Mouse (Mus musculus) thymus, postnatal 36 days (tissue): ENCODE measurements around the gene Arid5b.

ENCODE experiments used
- DNase-seq, 2 experiments: peaks; one replicate each; pipeline ENCODE4 v3.0.0; 2022; ENCODE audit warnings: mixed read lengths in 2 of 2

The Arid5b gene

DNA sequence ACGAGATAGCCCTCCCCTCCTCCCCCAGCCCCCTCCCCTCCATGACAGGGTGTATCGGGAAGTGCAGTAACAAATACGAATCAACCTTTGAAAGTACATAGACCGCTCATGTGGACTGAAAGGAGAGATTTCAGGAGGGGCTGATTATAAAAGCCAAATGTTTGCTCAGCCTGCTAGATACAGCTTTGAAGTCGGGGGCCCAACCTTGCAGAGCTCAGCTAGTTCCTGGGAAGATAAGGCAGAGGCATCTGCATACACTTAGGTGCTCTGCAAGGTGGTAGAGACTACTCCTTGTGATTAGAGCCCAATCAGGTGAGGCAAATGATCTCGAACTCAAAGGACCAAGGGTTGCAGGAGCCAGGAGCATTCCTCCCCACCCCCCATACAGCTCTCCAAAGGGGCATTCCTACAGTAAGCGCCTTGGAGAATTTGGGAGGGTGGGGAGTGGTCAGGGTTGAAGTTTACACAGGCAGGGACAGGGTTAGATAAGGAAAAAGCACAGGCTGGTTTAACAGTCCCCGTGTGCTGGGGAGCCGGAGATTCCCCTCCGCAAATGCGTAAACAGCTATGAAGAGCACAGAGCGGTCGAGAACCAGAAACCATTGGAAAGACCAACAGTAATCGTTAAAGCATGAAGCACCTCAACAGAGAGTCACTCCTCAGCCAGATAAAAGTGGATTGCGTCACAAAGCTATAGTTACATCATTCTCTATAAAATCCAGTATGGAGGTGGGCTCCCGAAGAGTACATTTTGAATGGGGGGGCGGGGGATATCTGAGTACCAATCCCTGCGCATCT, 47.0 kb downstream of the Arid5b start:
- DNase-seq: no peak

DNA sequence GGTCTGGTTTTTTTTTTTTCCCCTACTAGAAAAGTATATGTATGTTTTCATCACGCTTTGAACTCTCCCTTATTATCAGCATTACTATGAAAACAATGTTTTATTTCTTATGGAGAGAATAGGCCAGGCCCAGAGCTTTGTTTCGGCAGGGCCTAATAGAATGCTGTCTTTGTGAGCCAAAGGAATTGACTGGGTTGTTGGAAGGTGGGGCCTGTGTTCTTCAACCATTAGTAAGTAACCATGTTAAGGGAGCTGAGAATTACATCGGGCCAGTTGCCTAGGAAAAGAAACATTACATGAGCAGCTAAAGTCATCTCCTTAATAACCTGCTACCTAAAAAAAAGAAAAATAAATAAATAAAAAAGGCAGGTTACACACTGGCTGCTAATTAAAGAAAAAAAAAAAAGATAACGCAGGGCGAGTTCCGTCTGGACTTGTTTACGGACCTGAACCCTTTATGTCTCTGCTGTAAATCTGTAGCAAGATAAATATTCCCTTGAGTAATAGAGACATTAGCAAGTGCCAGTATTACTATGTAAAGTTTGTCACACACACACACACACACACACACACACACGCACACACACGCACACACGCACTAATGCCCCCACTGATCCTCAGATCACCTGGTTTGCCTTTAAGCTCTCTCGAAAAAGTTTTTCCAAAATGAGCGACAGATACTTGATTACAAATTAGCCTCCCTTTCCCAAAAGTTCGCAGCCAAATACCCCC, 47.7 kb downstream of the Arid5b start:
- DNase-seq: no peak

DNA sequence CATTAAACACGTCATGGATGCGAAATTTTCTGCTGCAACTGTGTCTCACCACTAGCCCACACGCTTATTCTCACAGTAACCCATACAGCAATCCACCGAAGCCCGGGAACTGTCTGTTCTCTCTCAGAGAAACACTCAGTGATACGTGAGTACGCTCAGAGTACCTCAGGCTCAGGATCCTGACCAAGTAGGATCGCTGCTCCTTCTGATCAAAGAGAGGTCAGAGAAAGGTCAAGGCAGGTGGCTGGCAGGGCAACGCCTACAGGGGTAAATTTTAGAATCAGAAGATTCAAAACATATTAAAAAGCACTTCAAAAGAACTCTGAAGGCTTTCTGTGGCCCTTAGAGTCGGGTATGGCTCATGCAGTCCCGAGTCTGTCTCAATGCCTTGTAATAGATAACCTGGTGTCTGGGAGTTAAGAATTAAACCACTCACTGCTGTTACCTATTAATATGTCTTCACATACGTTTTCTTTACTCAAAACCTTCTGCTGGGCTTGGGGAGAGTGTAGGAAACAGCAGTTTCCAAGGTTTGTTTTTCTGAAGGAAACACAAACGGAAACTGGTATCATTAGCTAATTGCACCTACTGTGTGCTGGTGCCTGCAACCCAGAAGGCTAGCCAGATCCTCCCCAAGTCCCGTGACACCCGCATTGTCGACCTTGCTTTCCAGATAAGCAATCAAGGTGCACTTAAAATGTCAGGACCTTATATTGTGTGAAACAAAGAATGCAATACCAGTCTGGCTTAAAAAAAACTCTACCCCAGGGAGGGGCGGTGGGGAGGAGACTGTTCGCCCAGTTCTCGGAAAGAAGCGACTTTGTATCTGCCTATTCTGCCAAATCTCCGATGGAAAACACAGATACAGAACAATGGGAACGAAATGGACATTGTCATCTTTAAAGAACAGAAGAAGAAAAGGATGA, 48.6 kb downstream of the Arid5b start:
- DNase-seq: no peak

DNA sequence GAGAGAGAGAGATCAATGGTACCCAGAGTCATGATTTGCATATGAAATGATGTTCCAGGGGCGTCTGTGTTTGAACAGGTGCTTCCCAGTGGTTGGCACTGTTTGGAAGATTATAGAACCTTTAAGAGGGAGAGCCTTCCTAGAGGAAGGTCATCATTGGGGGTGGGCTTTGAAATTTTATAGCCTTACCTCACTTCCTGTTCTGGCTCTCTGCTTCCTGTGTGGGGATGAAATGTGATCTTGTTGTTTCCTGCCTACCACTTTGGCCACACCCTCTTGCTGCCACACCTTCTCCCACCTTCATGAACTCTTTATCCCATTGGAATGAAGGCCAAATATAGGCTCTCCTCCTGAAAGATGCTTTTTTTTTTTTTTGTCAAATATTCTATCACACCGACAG, 55.9 kb downstream of the Arid5b start:
- no peak for DNase-seq

DNA sequence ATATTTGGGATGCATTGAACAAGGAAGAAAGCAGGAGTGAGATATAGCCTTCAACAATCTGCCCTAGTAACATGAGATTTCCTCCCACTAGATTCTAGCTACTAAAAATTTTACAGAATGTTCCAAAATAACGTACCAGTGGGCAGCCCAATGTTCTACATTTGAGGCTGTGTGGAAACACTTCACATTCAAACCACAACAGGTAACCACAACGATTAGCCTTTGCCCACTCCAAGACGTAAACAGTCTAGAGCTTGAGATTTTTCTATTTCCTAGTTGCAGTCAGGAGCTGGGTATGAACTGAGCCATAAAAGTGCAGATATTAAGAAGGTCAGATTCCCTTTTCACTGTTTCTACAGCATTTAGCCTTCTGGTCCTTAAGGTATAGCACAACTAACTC, 56.5 kb downstream of the Arid5b start:
- DNase-seq: no peak

DNA sequence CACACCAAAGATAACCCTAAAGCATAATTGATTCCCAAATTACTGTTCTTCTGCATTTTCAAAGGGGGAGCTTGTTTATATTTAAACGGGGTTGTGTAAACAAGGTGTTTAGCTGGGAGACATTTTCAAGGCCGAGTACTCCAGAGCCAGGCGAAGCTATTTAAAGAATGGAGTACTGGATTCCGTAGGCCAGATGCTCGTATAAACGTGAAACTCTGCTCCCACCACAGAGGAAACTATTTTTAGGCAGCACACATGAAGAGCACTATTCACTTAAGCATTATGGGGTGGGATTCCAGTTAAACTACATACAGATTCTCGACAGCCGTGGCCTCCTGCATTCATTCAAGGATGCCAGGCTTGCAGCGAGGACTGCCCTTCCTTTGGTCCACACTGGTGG, 59.2 kb downstream of the Arid5b start:
- no peak for DNase-seq

DNA sequence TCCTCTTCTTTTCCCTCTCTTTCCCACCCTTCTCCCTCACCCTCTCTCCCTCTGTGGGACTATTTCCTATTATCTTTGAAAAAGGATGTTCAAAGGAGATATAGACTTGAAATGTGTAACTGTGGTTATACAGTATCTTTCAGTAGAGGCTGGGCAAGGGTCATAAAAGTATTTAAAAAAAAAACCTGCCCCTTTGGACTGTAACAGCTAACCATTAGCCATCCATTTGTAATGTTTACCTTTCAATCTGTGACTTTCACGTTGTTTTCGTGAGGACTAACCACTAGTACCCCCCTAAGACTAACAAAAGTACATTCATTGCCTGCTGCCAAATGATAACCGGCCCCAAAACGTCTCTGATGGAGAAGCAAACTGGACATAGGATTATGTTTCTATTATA, 59.9 kb downstream of the Arid5b start:
- no peak for DNase-seq

DNA sequence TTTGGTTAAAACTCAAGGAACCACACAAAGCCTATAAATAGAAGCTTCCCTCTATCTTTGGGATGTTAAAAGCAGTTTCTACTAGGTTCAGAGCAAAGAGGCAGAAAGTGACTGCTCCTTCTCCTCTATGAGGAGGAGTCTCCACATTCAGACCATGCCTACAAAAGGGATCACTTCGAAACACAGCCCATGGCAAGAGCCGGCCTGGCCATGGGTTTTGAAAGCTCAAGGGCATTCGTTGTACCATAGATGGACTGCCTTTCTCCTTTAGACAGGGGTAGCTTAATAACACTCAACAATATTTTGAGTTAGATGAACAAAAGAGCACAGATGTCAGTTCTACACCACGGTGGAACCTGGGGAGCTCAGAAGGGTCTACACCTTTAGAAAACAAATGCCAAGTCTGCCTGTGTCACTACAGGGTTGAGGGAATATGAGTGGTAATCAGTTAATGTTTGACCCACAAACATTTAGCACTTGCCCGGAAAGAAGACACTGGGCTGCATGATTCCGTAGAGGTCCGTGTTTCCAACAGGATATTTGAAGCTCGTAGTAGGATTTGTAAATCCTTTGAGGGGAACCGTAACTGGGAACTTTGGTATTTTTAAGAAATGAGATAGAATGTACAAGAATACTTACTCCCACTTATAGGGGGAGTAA, 63.6 kb downstream of the Arid5b start:
- DNase-seq: no peak

DNA sequence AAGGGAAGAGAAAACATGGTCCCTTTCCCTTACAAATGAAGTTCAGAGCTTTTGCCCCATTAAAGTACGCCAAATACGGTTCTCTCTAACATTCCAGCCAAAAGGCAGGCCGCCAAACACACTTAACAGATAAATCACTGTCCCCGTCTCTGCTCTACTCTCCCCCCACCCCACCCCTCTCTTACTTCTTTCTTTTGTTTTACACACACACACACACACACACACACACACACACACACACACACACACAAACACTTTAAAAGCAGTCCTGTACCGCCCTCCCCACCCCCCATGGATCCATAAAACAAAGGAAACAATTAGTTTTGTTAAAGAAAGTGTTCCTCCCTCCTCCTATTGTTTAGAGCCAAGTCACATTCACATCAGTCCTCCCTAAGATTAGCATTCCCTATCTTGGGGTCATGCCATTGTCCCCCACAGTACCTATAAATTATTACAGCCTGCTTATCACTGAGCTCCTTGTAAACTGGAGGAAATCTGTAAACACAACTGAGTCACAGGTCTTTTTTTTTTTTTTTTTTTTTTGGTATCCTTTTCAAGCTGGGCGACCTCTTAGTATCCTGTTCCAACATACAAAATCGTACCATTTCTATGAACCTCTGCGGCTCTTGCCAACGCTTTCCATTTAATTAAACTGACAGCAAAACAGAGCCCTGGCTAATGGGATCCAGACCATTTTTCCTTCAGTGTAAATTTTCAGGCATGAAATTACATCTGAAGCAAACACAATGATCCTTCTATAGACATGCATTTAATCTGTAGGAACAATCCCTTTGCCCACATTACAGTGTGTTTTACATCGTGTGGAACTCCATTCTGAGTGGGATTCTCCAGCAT, 66.3 kb downstream of the Arid5b start:
- DNase-seq: no peak

DNA sequence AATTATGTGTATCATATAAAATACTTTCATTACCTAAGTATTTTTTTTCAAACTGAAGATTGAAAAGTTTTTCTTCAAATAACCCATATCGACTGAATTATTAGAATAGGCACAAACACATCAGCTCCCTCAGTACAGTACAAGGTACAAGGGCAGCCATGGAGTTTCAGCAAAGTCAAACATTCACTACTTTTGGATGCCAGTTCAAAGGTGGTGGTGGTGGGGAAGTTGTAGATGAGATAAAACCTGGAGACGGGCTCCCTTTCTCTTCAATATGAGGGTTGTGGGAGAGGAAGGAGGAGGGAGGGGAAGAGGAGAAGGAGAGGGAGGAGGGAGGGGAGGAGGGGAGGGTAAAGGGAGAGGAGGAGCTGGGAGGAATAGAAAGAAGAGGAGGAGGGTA, 67.0 kb downstream of the Arid5b start:
- DNase-seq: no peak

DNA sequence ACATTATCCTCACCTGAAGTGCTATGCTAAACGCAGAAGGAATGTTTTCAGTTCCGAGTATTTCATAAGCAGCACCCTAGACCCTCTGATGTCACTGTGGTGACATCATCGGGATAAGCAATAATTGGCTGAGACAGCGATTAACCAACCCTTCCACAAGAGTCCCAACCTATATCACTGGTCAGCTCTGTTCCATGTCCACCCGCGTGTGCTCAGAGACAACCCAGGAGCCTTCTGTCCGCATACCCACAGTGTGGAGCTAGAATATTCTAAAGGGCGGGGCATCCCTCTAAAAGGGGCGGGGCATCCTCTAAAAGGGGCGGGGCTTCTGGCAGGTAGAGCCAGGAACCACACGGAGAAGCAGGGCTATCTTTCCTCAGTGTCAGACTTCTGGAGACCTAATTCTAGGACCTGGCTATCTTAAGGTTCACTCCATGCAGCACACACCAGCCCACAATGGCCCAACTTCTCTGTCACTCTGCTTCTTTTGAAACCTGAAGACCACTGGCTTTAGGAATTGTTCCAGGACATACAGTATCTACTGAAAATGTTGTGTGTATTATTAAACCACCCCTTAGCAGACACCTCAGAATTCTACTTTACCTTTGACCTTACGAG, 68.4 kb downstream of the Arid5b start:
- DNase-seq: no peak

DNA sequence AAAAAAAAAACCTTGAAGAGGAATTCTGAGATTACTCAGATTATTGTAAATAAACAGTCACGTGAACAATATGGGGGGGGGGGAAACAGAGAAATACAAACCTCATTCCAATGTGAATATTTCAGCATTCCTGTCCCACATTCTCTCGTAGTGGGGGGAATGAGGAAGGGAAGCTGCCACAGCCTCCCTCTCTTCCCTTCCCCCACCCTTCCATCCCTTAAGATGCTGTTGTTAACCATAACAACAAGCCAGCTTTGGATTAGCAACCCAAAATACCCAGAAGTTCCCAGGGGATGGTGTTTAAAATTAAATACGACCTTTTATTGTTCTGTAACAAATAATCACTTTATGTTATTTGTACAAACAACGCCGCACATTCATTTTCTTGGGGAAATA, 69.9 kb downstream of the Arid5b start:
- no peak for DNase-seq

DNA sequence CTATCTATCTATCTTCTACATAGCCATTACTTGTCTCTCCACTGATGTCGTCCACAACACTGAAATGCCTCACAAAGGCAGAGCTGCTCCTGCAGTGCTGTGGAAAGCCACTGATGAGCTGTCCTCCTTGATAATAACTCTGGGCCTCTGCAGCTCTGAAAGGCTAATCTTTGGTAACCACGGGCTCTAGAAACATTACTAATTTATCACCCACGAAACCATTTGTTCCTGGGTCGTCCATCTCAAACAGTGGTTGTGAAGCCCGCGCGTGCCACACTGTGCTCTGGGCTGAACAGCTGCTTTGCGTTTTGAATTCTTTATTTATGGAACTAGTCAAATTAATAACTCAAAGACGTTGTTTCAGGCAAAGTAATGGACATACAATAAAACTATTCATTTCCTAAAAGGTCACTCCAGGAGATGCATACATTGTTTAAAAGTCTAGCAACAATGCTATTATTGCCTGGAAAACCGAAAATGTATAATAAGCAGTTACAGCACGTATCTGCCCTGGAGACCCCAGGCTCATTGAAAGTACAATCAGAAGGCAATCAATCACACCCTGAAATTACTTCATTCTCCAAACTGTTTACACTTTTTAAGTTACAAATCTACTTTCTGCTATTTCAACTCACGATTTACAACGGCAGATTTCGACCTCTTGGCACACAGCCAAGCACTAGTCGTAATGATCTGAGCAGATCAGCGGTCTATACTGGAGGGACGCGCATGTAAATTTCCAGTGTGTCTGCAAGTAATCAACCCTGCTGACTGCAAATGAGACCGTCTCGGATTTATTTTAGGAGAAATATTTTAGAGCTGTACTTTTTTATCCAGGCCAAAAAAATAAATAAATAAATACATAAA, 70.5 kb downstream of the Arid5b start:
- DNase-seq: no peak

DNA sequence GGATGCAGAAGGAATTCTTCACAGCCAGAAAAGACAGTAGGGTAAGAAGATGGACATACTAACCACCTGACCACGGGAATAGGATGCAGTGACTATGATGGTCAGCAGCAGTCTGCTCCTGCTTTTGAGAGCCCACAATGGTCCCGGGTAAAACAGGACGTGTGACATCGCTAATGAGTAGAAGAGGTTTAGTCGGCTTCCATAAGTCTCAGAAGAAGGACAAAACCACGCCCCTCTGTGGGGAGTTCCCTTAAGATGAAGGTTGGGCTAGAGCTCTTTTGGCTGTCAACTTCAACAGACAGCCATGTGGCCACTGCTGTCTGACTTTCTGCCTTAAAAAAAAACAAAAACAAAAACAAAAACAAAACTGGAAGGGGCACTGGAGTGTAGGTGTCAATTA, 74.1 kb downstream of the Arid5b start:
- DNase-seq: no peak

DNA sequence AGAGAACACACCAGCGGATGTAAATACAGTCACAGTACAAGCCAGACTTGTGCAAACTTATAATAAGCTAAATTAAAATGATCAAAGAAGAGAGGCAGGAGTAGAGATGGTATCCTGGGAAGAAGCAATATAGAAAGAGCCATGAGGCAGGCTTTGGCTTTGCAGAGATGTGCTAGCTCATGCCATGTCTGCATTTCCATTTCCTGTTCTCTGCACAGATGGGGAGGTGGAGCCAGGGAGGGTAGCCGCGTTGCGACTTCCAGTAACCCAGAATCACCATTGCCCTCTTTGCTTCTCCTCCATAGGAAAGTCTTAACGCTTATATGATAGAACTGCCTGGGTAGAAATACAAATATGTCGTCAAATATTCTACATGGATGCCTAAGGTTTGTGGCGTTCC, 74.7 kb downstream of the Arid5b start:
- no peak for DNase-seq

DNA sequence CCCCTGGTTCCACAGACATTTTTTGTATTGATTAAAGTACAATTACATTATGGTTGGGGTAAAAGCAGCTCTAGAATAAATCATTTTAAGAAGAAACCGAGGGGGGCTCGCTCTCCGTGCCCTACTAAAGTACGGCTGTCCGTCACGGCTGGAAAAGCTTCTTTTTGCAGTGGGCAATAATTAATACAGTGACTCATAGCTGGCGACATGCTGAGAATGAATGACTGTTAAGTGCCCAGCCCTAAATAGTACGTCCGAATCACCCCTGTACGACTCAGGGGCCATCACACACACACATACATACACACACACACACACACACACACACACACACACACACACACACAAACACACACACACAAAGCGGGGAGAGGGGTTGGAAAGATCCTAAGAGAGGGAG, 75.2 kb downstream of the Arid5b start:
- no peak for DNase-seq

DNA sequence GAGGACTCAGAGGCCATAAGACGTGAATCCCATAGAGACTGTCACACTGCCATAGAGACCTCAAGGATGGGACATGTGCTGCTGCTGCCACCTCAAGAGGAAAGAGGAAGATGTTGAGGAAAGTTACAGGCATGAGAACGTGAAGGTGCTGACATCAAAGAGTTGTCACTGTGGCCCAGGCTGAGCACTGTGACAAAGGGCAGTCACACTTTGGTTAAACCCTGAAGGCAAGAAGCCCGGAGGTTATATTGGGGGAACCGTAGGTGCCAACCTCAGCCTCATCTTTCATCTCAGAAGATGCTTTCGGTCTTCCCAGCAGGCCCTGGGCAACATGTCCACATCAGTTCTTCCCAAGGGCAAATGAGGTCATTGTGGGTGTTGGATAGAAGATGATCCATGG, 79.1 kb downstream of the Arid5b start:
- DNase-seq: no peak

DNA sequence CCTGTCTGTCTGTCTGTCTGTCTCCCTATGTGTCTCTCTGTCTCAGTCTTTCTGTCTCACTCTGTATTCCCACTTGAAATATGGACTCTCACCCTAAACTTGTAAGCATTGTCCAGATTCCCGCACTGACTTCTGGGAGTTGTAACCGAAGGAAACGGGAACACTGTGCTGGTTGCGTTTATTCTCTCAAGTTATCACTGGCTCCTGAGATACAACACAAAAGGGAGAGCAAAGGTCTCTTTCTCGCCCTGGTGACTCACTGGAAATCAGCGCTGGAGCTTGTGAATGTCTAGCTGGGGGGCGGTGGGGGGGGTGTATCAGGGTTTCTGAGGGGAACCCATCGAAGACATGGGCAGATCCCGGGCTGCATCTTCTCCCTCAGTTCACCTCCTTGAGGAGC, 82.2 kb downstream of the Arid5b start:
- DNase-seq: no peak

DNA sequence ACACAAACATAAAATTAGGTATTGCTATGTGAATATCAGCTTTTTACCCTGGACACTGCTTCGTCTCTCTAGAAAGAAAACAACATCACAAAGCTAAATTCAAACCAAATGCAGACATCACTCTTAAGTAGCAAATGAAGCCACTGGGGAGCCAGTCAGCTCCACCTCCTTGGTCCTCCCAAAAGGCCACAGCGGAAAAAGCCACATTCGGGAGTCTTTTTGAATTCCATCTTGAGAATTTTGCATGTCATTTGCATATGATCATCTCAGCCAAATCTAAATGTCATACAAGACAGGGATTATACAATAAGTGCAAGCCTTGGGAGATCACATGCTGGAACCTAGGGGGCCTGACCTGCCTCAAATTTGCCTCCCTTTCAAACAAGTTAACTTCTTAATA, 85.0 kb downstream of the Arid5b start:
- DNase-seq: no peak

DNA sequence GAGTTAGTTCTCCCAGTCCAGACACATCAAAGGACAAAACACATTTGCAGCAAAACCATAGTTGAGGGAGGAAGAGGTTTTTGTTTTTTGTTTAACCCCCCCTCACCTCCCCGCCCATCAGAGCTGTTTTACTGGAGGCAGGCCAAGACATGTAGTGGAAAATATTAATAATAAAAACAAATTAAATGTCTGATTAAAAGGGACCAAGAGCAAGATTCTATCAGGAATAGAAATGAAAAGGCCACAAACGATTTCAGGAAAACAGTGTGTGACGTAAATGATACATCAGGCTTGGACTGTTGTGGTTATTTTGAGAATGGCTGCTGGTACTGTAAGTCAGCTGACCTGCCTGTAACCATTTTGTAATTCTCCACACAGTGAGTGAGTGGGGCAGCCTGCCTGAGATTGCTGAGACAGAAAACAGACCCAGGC, 85.7 kb downstream of the Arid5b start:
- DNase-seq: no peak
